Comparison of ENCODE assay signal across 16 mouse cellular contexts in genomic region chr1:191283110-191284040, GRCm38 (mm10). TPM values are rescaled to one million over a fixed set of nuclear protein-coding genes. Genes with fewer than 3 reads are reported as not detected.
DNase-seq lines count a peak whose midpoint lies in the region; ATAC-seq and TF ChIP-seq lines count a peak whose summit lies in the region.
"Had no signal": no experiment of that assay in that cellular context is flagged by ENCODE, and none has a peak within 500 bp of the region (broad histone marks: within the 10 kb centered on the region; RNA-seq: fewer than 3 reads in every experiment).

No protein-coding gene starts in this region.

- intact Hi-C loops in heart, postnatal 14 days (cut with DNase I) = no loop called here
- intact Hi-C loops in heart, adult 2 months (cut with DNase I) = no loop called here

- DNase-seq in kidney, adult 2 months = peak; percentile 50
- DNase-seq in CH12.LX (ENCODE audit: extremely low read depth) = no peak
- DNase-seq in cerebellum, adult 9-11 months = no peak
- no peak for DNase-seq in heart, postnatal 14 days
- DNase-seq in heart, adult 2 months = no peak
- DNase-seq: adrenal gland, postnatal 25 days; gastrocnemius, postnatal 14 days; lung, postnatal 4 days; midbrain, embryonic 14.5 days; thymus, adult 2 months had no signal

- no peak for TF ChIP-seq EP300 in CH12.LX (IDR thresholded peaks at IDR 0.05; ENCODE audit: low read length)
- no peak for TF ChIP-seq EP300 in heart, adult 2 months (IDR thresholded peaks at IDR 0.05; ENCODE audit: insufficient read depth, low read depth, low read length)

- no peak for ATAC-seq in kidney, embryonic 16.5 days (ENCODE audit: low FRiP score, low TSS enrichment)
- ATAC-seq in intestine, embryonic 16.5 days = peak; percentile 98
- ATAC-seq: forebrain, embryonic 15.5 days had no signal

- no peaks in the 10 kb centered on the region for H3K36me3 ChIP-seq in kidney, adult 2 months (ENCODE audit: control insufficient read depth, insufficient read depth, low read length)
- no peaks in the 10 kb centered on the region for H3K36me3 ChIP-seq in kidney, embryonic 16.5 days (ENCODE audit: insufficient read depth, low read length)
- H3K36me3 ChIP-seq in CH12.LX (replicated peaks in 1 of 2; ENCODE audit: control insufficient read depth in 1 of 2, insufficient read depth in 1 of 2, low read length in 1 of 2) = no peaks in the 10 kb centered on the region
- H3K36me3 ChIP-seq in intestine, embryonic 16.5 days (ENCODE audit: control insufficient read depth, insufficient read depth, low read length) = no peaks in the 10 kb centered on the region
- H3K36me3 ChIP-seq in myocyte (ENCODE audit: control insufficient read depth, insufficient read depth) = no peaks in the 10 kb centered on the region
- no peaks in the 10 kb centered on the region for H3K36me3 ChIP-seq in heart, adult 2 months (ENCODE audit: control insufficient read depth, insufficient read depth, low read length)
- H3K36me3 ChIP-seq: forebrain, embryonic 15.5 days; heart, embryonic 12.5 days; hindbrain, embryonic 13.5 days had no signal

- TF ChIP-seq RAD21 in CH12.LX (IDR thresholded peaks at IDR 0.05; ENCODE audit: low read depth, low read length) = no peak

- in situ Hi-C loops in CH12.LX (cut with MboI; ENCODE audit: low pct_ligation_motif_present, low pct_unique_long_range_greater_than_20kb, low sequenced_read_pairs) = loop anchor here (5.0 to 10.0 kb wide), 3 partner anchors 101 to 329 kb away; no protein-coding TSS in a partner anchor

- no peak overlapping the region for H3K27ac ChIP-seq in kidney, adult 2 months (ENCODE audit: insufficient read depth, low read depth, low read length)
- H3K27ac ChIP-seq in kidney, embryonic 16.5 days (ENCODE audit: low read length) = no peak overlapping the region
- no peak overlapping the region for H3K27ac ChIP-seq in CH12.LX (ENCODE audit: insufficient read depth, low read depth)
- H3K27ac ChIP-seq in intestine, embryonic 16.5 days (ENCODE audit: low read length) = peak overlapping the region; percentile 91
- no peak overlapping the region for H3K27ac ChIP-seq in heart, adult 2 months
- H3K27ac ChIP-seq: forebrain, embryonic 15.5 days; hindbrain, embryonic 13.5 days had no signal

- 76% methylated on average over 13 of the region's 13 CpGs for WGBS in kidney, adult 2 months
- WGBS in kidney, embryonic 16.5 days = 77% methylated on average over 13 of the region's 13 CpGs
- 72% methylated on average over 13 of the region's 13 CpGs for WGBS in intestine, embryonic 16.5 days
- 85% methylated on average over 13 of the region's 13 CpGs for WGBS in heart, adult 2 months

- TF ChIP-seq CTCF in kidney, adult 2 months (conservative IDR thresholded peaks at IDR 0.05; ENCODE audit: insufficient read depth, insufficient read length, low read depth, low read length) = no peak
- TF ChIP-seq CTCF in CH12.LX (conservative IDR thresholded peaks at IDR 0.05 in 1 of 2, IDR thresholded peaks at IDR 0.05 in 1 of 2; ENCODE audit: low read depth in 2 of 2, low read length in 2 of 2) = no peak
- no peak for TF ChIP-seq CTCF in heart, adult 2 months (IDR thresholded peaks at IDR 0.05)

- no peaks in the 10 kb centered on the region for H3K79me2 ChIP-seq in CH12.LX (replicated peaks; ENCODE audit: control insufficient read depth, extremely low read depth, insufficient read depth, poor library complexity, severe bottlenecking)
- no peaks in the 10 kb centered on the region for H3K79me2 ChIP-seq in myocyte (ENCODE audit: control insufficient read depth, insufficient read depth)
- H3K79me2 ChIP-seq in heart, adult 2 months (replicated peaks; ENCODE audit: control insufficient read depth, insufficient read depth, low read length) = no peaks in the 10 kb centered on the region

- no peaks in the 10 kb centered on the region for H3K9me3 ChIP-seq in kidney, embryonic 16.5 days (ENCODE audit: low read length)
- peaks cover 4% of the 10 kb centered on the region for H3K9me3 ChIP-seq in CH12.LX (replicated peaks; ENCODE audit: low read length)
- H3K9me3 ChIP-seq in intestine, embryonic 16.5 days (ENCODE audit: control insufficient read depth, low read length) = no peaks in the 10 kb centered on the region
- H3K9me3 ChIP-seq: forebrain, embryonic 15.5 days; heart, embryonic 12.5 days; hindbrain, embryonic 13.5 days had no signal

- no peak overlapping the region for H3K4me3 ChIP-seq in kidney, adult 2 months (ENCODE audit: insufficient read depth, low read depth, low read length)
- H3K4me3 ChIP-seq in kidney, embryonic 16.5 days (ENCODE audit: low read length) = no peak overlapping the region
- H3K4me3 ChIP-seq in CH12.LX (replicated peaks in 1 of 3; ENCODE audit: low read depth in 2 of 3, low read length in 2 of 3, poor library complexity in 1 of 3) (no peak overlapping the region), myocyte (no peak overlapping the region)
- no peak overlapping the region for H3K4me3 ChIP-seq in intestine, embryonic 16.5 days (ENCODE audit: low read length)
- no peak overlapping the region for H3K4me3 ChIP-seq in heart, adult 2 months
- H3K4me3 ChIP-seq: forebrain, embryonic 15.5 days; heart, embryonic 12.5 days; hindbrain, embryonic 13.5 days had no signal

- dilution Hi-C loops in CH12.LX (cut with MboI; ENCODE audit: extremely low pct_ligation_motif_present, extremely low pct_unique_long_range_greater_than_20kb, low sequenced_read_pairs) = no loop called here

- H3ac ChIP-seq in myocyte (ENCODE audit: control insufficient read depth, insufficient read length) = no peak overlapping the region

- H3K4me2 ChIP-seq in kidney, embryonic 16.5 days (replicated peaks; ENCODE audit: low read depth, low read length) = no peak overlapping the region
- H3K4me2 ChIP-seq in CH12.LX (ENCODE audit: insufficient read depth, low read depth, poor library complexity, severe bottlenecking) (no peak overlapping the region), myocyte (ENCODE audit: low read depth) (no peak overlapping the region)
- peak overlapping the region; percentile 7; the same call in 1 of the 2 replicates for H3K4me2 ChIP-seq in intestine, embryonic 16.5 days (ENCODE audit: low read depth, low read length)
- H3K4me2 ChIP-seq: forebrain, embryonic 15.5 days; heart, embryonic 12.5 days; hindbrain, embryonic 13.5 days had no signal

- no peak for TF ChIP-seq POLR2A in kidney, adult 2 months (IDR thresholded peaks at IDR 0.05; ENCODE audit: low read depth, low read length)
- TF ChIP-seq POLR2A in CH12.LX (IDR thresholded peaks at IDR 0.05; ENCODE audit: low read depth, low read length) (no peak), myocyte (IDR thresholded peaks at IDR 0.05; ENCODE audit: insufficient read length, low read depth) (no peak)
- no peak for TF ChIP-seq POLR2A in heart, adult 2 months (IDR thresholded peaks at IDR 0.05; ENCODE audit: insufficient read depth, low read depth, low read length)

- H3K4me1 ChIP-seq in kidney, adult 2 months (ENCODE audit: control insufficient read depth, insufficient read depth, low read length) = no peaks in the 10 kb centered on the region
- no peaks in the 10 kb centered on the region for H3K4me1 ChIP-seq in kidney, embryonic 16.5 days (ENCODE audit: insufficient read depth, low read length)
- peaks cover 29 to 67% of the 10 kb centered on the region in 2 experiments for H3K4me1 ChIP-seq in CH12.LX (ENCODE audit: control insufficient read depth in 1 of 2, insufficient read depth in 2 of 2)
- peaks cover 8% of the 10 kb centered on the region; the same call in 1 of the 2 replicates for H3K4me1 ChIP-seq in intestine, embryonic 16.5 days (ENCODE audit: control insufficient read depth, insufficient read depth, low read length)
- peaks cover 1% of the 10 kb centered on the region; the same call in 1 of the 2 replicates for H3K4me1 ChIP-seq in heart, adult 2 months (ENCODE audit: control insufficient read depth, insufficient read depth, low read length)
- H3K4me1 ChIP-seq: forebrain, embryonic 15.5 days; heart, embryonic 12.5 days; hindbrain, embryonic 13.5 days had no signal

- H3K27me3 ChIP-seq in kidney, adult 2 months (replicated peaks; ENCODE audit: control insufficient read depth, insufficient read depth, low read length) = no peaks in the 10 kb centered on the region
- no peaks in the 10 kb centered on the region for H3K27me3 ChIP-seq in kidney, embryonic 16.5 days (ENCODE audit: insufficient read depth, low read length)
- H3K27me3 ChIP-seq in CH12.LX (replicated peaks) (no peaks in the 10 kb centered on the region), myocyte (ENCODE audit: control insufficient read depth, insufficient read depth, insufficient read length) (no peaks in the 10 kb centered on the region)
- no peaks in the 10 kb centered on the region for H3K27me3 ChIP-seq in intestine, embryonic 16.5 days (replicated peaks; ENCODE audit: control insufficient read depth, insufficient read depth, low read length)
- no peaks in the 10 kb centered on the region for H3K27me3 ChIP-seq in heart, adult 2 months (ENCODE audit: control insufficient read depth, insufficient read depth, low read length)
- H3K27me3 ChIP-seq: forebrain, embryonic 15.5 days; heart, embryonic 12.5 days; hindbrain, embryonic 13.5 days had no signal

- no peak overlapping the region for H3K9ac ChIP-seq in kidney, embryonic 16.5 days (replicated peaks; ENCODE audit: low read length)
- no peak overlapping the region for H3K9ac ChIP-seq in CH12.LX (ENCODE audit: insufficient read depth, low read depth)
- H3K9ac ChIP-seq in intestine, embryonic 16.5 days (ENCODE audit: low read depth, low read length) = no peak overlapping the region
- H3K9ac ChIP-seq in heart, adult 2 months (ENCODE audit: low read depth, low read length) = no peak overlapping the region
- H3K9ac ChIP-seq: forebrain, embryonic 15.5 days; heart, embryonic 12.5 days; hindbrain, embryonic 13.5 days had no signal

RNA-seq across cellular contexts. Expression of gene Nenf, which starts 34.6 kb away (rescaled TPM):
- 146 and 165 TPM in 2 replicates for polyA plus RNA-seq in kidney, adult 2 months (2012; rRNA removed)
- 86.7 and 92.6 TPM in 2 replicates for polyA plus RNA-seq in kidney, embryonic 16.5 days (2015; fragmentation: Nextera tagmentation; extraction: Ambion mirVana)
- total RNA-seq in CH12.LX (2012; rRNA removed) = 58.9 and 86.7 TPM in 2 replicates
- total RNA-seq in CH12.LX (2014; rRNA removed) = 35.7 and 43.8 TPM in 2 replicates
- polyA plus RNA-seq in CH12.LX (2012; ENCODE audit: insufficient read length, low read depth) = 28.8 and 38.9 TPM in 2 replicates
- 83.3 and 88.7 TPM in 2 replicates for polyA plus RNA-seq in intestine, embryonic 16.5 days (2015; fragmentation: Nextera tagmentation; extraction: Ambion mirVana)
- polyA plus RNA-seq in myocyte (2012; fragmentation: generic; extraction: Trizol) = 143 TPM
- 100 to 1,000 TPM in 1 of 2 experiments, 10 to 100 TPM in 1; 96.9 to 104 TPM for total RNA-seq in heart, postnatal 14 days (2021)
- total RNA-seq in heart, adult 2 months (2021) = 100 to 1,000 TPM in 1 of 2 experiments, 10 to 100 TPM in 1; 95.9 to 107 TPM
- 139 and 182 TPM in 2 replicates for polyA plus RNA-seq in heart, adult 2 months (2012; rRNA removed)

RNA-seq across cellular contexts. Expression of gene Tmem206, which starts 42.3 kb away (rescaled TPM):
- polyA plus RNA-seq in kidney, adult 2 months (2012; rRNA removed) = 22.1 and 22.2 TPM in 2 replicates
- polyA plus RNA-seq in kidney, embryonic 16.5 days (2015; fragmentation: Nextera tagmentation; extraction: Ambion mirVana) = 26.4 TPM in 2 replicates
- total RNA-seq in CH12.LX (2012; rRNA removed) = 11.5 and 15.4 TPM in 2 replicates
- 12.2 and 13.1 TPM in 2 replicates for total RNA-seq in CH12.LX (2014; rRNA removed)
- polyA plus RNA-seq in CH12.LX (2012; ENCODE audit: insufficient read length, low read depth) = 16.4 and 17.0 TPM in 2 replicates
- 18.2 and 19.3 TPM in 2 replicates for polyA plus RNA-seq in intestine, embryonic 16.5 days (2015; fragmentation: Nextera tagmentation; extraction: Ambion mirVana)
- polyA plus RNA-seq in myocyte (2012; fragmentation: generic; extraction: Trizol) = 12.1 TPM
- total RNA-seq in heart, postnatal 14 days (2021) = 1 to 10 TPM; 3.4 to 4.7 TPM
- total RNA-seq in heart, adult 2 months (2021) = 1 to 10 TPM; 3.3 to 3.6 TPM
- polyA plus RNA-seq in heart, adult 2 months (2012; rRNA removed) = 3.9 and 6.0 TPM in 2 replicates
